Mouse (Mus musculus) stomach, postnatal 0 days (tissue): Measurements from ENCODE around the gene Dnajc16. TPM values are rescaled to one million over a fixed set of nuclear protein-coding genes. Genes with fewer than 3 reads are reported as not detected.

Experiments used
- ATAC-seq: fragments of 200-750 bp; cut with Nextera tagmentation; 2 replicates; pipeline ENCODE4 v1.8.0; 2017; ENCODE audit not compliant: low FRiP score, low TSS enrichment
- DNase-seq: peaks from one replicate; pipeline ENCODE4 v3.0.0-alpha.2; 2016; ENCODE audit warnings: low spot score
- H3K27ac ChIP-seq: fragments of 300-500 bp; sonication (generic); replicated peaks from 2 replicates; pipeline ENCODE4 v1.5.1; 2014; ENCODE audit warnings: mild to moderate bottlenecking, control low read depth
- H3K27me3 ChIP-seq: fragments of 300-500 bp; sonication (generic); 2 replicates; pipeline ENCODE4 v1.6.1; 2014; ENCODE audit warnings: low read length; ENCODE audit not compliant: control insufficient read depth, insufficient read depth
- H3K36me3 ChIP-seq: fragments of 300-500 bp; sonication (generic); 2 replicates; pipeline ENCODE4 v1.6.1; 2014; ENCODE audit warnings: low read length, mixed read lengths; ENCODE audit not compliant: control insufficient read depth, insufficient read depth
- H3K4me1 ChIP-seq: fragments of 300-500 bp; sonication (generic); replicated peaks from 2 replicates; pipeline ENCODE4 v1.6.1; 2014; ENCODE audit warnings: antibody characterized with exemption; ENCODE audit not compliant: control insufficient read depth, insufficient read depth
- H3K4me2 ChIP-seq: fragments of 300-500 bp; sonication (generic); replicated peaks from 2 replicates; pipeline ENCODE4 v1.6.1; 2014; ENCODE audit warnings: low read depth, mild to moderate bottlenecking, control low read depth, moderate library complexity
- H3K4me3 ChIP-seq: fragments of 300-500 bp; sonication (generic); 2 replicates; pipeline ENCODE4 v1.5.1; 2014; ENCODE audit warnings: low read depth, low read length, control low read depth
- H3K9ac ChIP-seq: fragments of 300-500 bp; sonication (generic); 2 replicates; pipeline ENCODE4 v1.6.1; 2014; ENCODE audit warnings: mild to moderate bottlenecking, low read length, control low read depth, mixed read lengths
- H3K9me3 ChIP-seq: fragments of 300-500 bp; sonication (generic); 2 replicates; pipeline ENCODE4 v1.6.1; 2016; ENCODE audit warnings: low read length; ENCODE audit not compliant: control insufficient read depth
- CTCF ChIP-seq: IDR thresholded peaks from 2 replicates; pipeline ENCODE4 v1.5.1; 2016; ENCODE audit warnings: antibody characterized with exemption, low read depth, mild to moderate bottlenecking, moderate library complexity
- EP300 ChIP-seq: optimal IDR thresholded peaks from 2 replicates; pipeline ENCODE3; 2016; ENCODE audit warnings: antibody characterized with exemption
- WGBS: fragments of 180-500 bp; shearing (Covaris S2); extraction: QIAGEN DNeasy Blood & Tissue Kit; methylation state at CpG from one replicate; pipeline ENCODE4 v1.1.7; 2014; 5-methylcytosine and 5-hydroxymethylcytosine counted together
- polyA plus RNA-seq: library from polyadenylated mRNA; unstranded; fragments of >200 nt; fragmentation: Nextera tagmentation; extraction: Ambion mirVana; gene quantifications from 2 replicates; pipeline ENCODE4 v1.2.1, GENCODE M21; 2015

Dnajc16 gene
- 2.9 and 3.1 TPM in 2 replicates for polyA plus RNA-seq

GRCm38 (mm10) chr4:141790524-141790990 lies at the start of gene Dnajc16:
Dnajc16 (minus strand) TSS chr4:141790931.
- WGBS = under 1% methylated on average over 42 of the region's 42 CpGs
- H3K36me3 ChIP-seq = no peaks in the 10 kb centered on the region; the same call in 1 of the 2 replicates
- ATAC-seq (peak; percentile 90), DNase-seq (peak; percentile 98)
- peak within 1 kb of the TSS; percentile 96 for H3K4me3 ChIP-seq
- H3K9me3 ChIP-seq = no peaks in the 10 kb centered on the region
- H3K27ac ChIP-seq = peak within 1 kb of the TSS; percentile 90
- H3K4me1 ChIP-seq = 0 out of 2 replicates have a peak, but pooled peaks cover 4% of the 10 kb centered on the region
- peak within 1 kb of the TSS; percentile 96 for H3K9ac ChIP-seq
- TF ChIP-seq CTCF (peak; percentile 50), EP300 (no peak)
- no peaks in the 10 kb centered on the region for H3K27me3 ChIP-seq
- peak within 1 kb of the TSS; percentile 85 for H3K4me2 ChIP-seq

DNA sequence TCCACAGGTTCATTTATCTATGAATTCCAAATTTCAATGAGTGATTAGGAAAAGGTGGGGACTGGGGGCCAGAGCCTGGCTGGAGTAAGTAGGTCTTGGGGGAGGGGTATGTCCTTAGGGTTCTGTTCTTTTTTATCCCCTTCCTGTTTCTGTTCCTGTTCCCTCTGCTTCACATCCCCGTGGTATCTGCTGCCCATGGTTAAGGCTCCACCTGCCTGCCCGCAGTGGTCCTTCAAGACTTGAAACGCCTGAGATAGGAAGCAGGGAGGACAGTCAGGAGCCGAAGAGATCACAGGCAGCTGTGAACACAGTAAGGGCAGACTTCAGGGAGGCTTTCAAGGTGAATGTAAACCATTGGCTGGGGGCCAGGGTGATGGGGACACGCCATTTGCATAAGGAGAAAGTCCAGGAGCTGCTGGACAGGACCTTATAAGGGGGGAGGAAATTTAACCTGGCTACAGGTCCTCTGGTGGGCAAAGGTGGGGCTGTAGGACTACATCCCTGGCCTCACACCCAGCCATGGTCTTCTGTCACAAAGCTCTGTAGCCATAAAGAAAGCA lies 43.9 kb upstream of the Dnajc16 start:
- no peaks in the 10 kb centered on the region for H3K9me3 ChIP-seq
- H3K9ac ChIP-seq = no peak overlapping the region
- no peak overlapping the region for H3K4me3 ChIP-seq
- H3K4me1 ChIP-seq = no peaks in the 10 kb centered on the region
- no peaks in the 10 kb centered on the region for H3K27me3 ChIP-seq
- H3K27ac ChIP-seq = no peak overlapping the region
- H3K4me2 ChIP-seq = no peak overlapping the region
- WGBS = 48% methylated on average over 5 of the region's 5 CpGs
- H3K36me3 ChIP-seq = no peaks in the 10 kb centered on the region
- TF ChIP-seq CTCF = no peak
- no peak for TF ChIP-seq EP300
- no peak for DNase-seq
- ATAC-seq = peak; percentile 15; the same call in 1 of the 2 replicates

GRCm38 (mm10) chr4:141833911-141834310 lies 43.2 kb upstream of the Dnajc16 start:
- no peak overlapping the region for H3K4me2 ChIP-seq
- no peaks in the 10 kb centered on the region for H3K9me3 ChIP-seq
- ATAC-seq = no peak
- TF ChIP-seq CTCF (no peak), EP300 (no peak)
- WGBS = 53% methylated on average over 1 of the region's 1 CpGs
- H3K4me1 ChIP-seq = no peaks in the 10 kb centered on the region
- no peaks in the 10 kb centered on the region for H3K27me3 ChIP-seq
- no peak overlapping the region for H3K9ac ChIP-seq
- DNase-seq = no peak
- H3K4me3 ChIP-seq = no peak overlapping the region
- H3K27ac ChIP-seq = no peak overlapping the region
- H3K36me3 ChIP-seq = no peaks in the 10 kb centered on the region

GRCm38 (mm10) chr4:141831361-141831760 lies 40.6 kb upstream of the Dnajc16 start:
- TF ChIP-seq EP300 (no peak), CTCF (no peak)
- DNase-seq (no peak), ATAC-seq (no peak)
- H3K36me3 ChIP-seq = no peaks in the 10 kb centered on the region
- WGBS = 69% methylated on average over 7 of the region's 7 CpGs
- H3K9ac ChIP-seq = no peak overlapping the region
- H3K27ac ChIP-seq = no peak overlapping the region
- H3K4me3 ChIP-seq = no peak overlapping the region
- no peak overlapping the region for H3K4me2 ChIP-seq
- no peaks in the 10 kb centered on the region for H3K4me1 ChIP-seq
- H3K27me3 ChIP-seq = no peaks in the 10 kb centered on the region
- H3K9me3 ChIP-seq = no peaks in the 10 kb centered on the region

GRCm38 (mm10) chr4:141830381-141830780 lies 39.6 kb upstream of the Dnajc16 start:
- TF ChIP-seq EP300 = no peak
- TF ChIP-seq CTCF = no peak
- Histone ChIP-seq H3K4me3 (no peak overlapping the region), H3K4me1 (no peaks in the 10 kb centered on the region), H3K4me2 (no peak overlapping the region), H3K27me3 (no peaks in the 10 kb centered on the region), H3K9me3 (no peaks in the 10 kb centered on the region), H3K36me3 (no peaks in the 10 kb centered on the region), H3K27ac (no peak overlapping the region), H3K9ac (no peak overlapping the region)
- ATAC-seq = no peak
- DNase-seq = no peak
- 47% methylated on average over 11 of the region's 11 CpGs for WGBS

GRCm38 (mm10) chr4:141828177-141828576 lies 37.4 kb upstream of the Dnajc16 start:
- H3K36me3 ChIP-seq = no peaks in the 10 kb centered on the region
- no peak overlapping the region for H3K27ac ChIP-seq
- H3K4me3 ChIP-seq = no peak overlapping the region
- H3K4me2 ChIP-seq = no peak overlapping the region
- no peaks in the 10 kb centered on the region for H3K27me3 ChIP-seq
- DNase-seq (no peak), ATAC-seq (no peak)
- no peaks in the 10 kb centered on the region for H3K4me1 ChIP-seq
- no peak overlapping the region for H3K9ac ChIP-seq
- WGBS = 63% methylated on average over 4 of the region's 4 CpGs
- TF ChIP-seq EP300 (no peak), CTCF (no peak)
- H3K9me3 ChIP-seq = no peaks in the 10 kb centered on the region
